Mouse (Mus musculus) stomach, postnatal 0 days (tissue): ENCODE data around the gene Abcc1. TPM values are rescaled to one million over a fixed set of nuclear protein-coding genes. Genes with fewer than 3 reads are reported as not detected.

Experiments used
- ATAC-seq: fragments of 200-750 bp; cut with Nextera tagmentation; 2 replicates; pipeline ENCODE4 v1.8.0; 2017; ENCODE audit not compliant: low FRiP score, low TSS enrichment
- DNase-seq: peaks from one replicate; pipeline ENCODE4 v3.0.0-alpha.2; 2016; ENCODE audit warnings: low spot score
- H3K27ac ChIP-seq: fragments of 300-500 bp; sonication (generic); replicated peaks from 2 replicates; pipeline ENCODE4 v1.5.1; 2014; ENCODE audit warnings: mild to moderate bottlenecking, control low read depth
- H3K27me3 ChIP-seq: fragments of 300-500 bp; sonication (generic); 2 replicates; pipeline ENCODE4 v1.6.1; 2014; ENCODE audit warnings: low read length; ENCODE audit not compliant: control insufficient read depth, insufficient read depth
- H3K36me3 ChIP-seq: fragments of 300-500 bp; sonication (generic); 2 replicates; pipeline ENCODE4 v1.6.1; 2014; ENCODE audit warnings: low read length, mixed read lengths; ENCODE audit not compliant: control insufficient read depth, insufficient read depth
- H3K4me1 ChIP-seq: fragments of 300-500 bp; sonication (generic); replicated peaks from 2 replicates; pipeline ENCODE4 v1.6.1; 2014; ENCODE audit warnings: antibody characterized with exemption; ENCODE audit not compliant: control insufficient read depth, insufficient read depth
- H3K4me2 ChIP-seq: fragments of 300-500 bp; sonication (generic); replicated peaks from 2 replicates; pipeline ENCODE4 v1.6.1; 2014; ENCODE audit warnings: low read depth, mild to moderate bottlenecking, control low read depth, moderate library complexity
- H3K4me3 ChIP-seq: fragments of 300-500 bp; sonication (generic); 2 replicates; pipeline ENCODE4 v1.5.1; 2014; ENCODE audit warnings: low read depth, low read length, control low read depth
- H3K9ac ChIP-seq: fragments of 300-500 bp; sonication (generic); 2 replicates; pipeline ENCODE4 v1.6.1; 2014; ENCODE audit warnings: mild to moderate bottlenecking, low read length, control low read depth, mixed read lengths
- H3K9me3 ChIP-seq: fragments of 300-500 bp; sonication (generic); 2 replicates; pipeline ENCODE4 v1.6.1; 2016; ENCODE audit warnings: low read length; ENCODE audit not compliant: control insufficient read depth
- CTCF ChIP-seq: IDR thresholded peaks from 2 replicates; pipeline ENCODE4 v1.5.1; 2016; ENCODE audit warnings: antibody characterized with exemption, low read depth, mild to moderate bottlenecking, moderate library complexity
- EP300 ChIP-seq: optimal IDR thresholded peaks from 2 replicates; pipeline ENCODE3; 2016; ENCODE audit warnings: antibody characterized with exemption
- WGBS: fragments of 180-500 bp; shearing (Covaris S2); extraction: QIAGEN DNeasy Blood & Tissue Kit; methylation state at CpG from one replicate; pipeline ENCODE4 v1.1.7; 2014; 5-methylcytosine and 5-hydroxymethylcytosine counted together
- polyA plus RNA-seq: library from polyadenylated mRNA; unstranded; fragments of >200 nt; fragmentation: Nextera tagmentation; extraction: Ambion mirVana; gene quantifications from 2 replicates; pipeline ENCODE4 v1.2.1, GENCODE M21; 2015

Gene Abcc1
- polyA plus RNA-seq: 7.0 and 7.1 TPM in 2 replicates

GRCm38 (mm10) chr16:14361362-14362098 lies at the start of gene Abcc1:
Abcc1 (plus strand) TSS chr16:14361558.
- H3K4me2 ChIP-seq: peak within 1 kb of the TSS; percentile 66
- peak within 1 kb of the TSS; percentile 69 for H3K27ac ChIP-seq
- H3K36me3 ChIP-seq: no peaks in the 10 kb centered on the region
- TF ChIP-seq CTCF: peak; percentile 43
- TF ChIP-seq EP300: no peak
- ATAC-seq: peak; percentile 96
- peak; percentile 89 for DNase-seq
- H3K27me3 ChIP-seq: no peaks in the 10 kb centered on the region
- no peaks in the 10 kb centered on the region for H3K9me3 ChIP-seq
- H3K4me3 ChIP-seq: peak within 1 kb of the TSS; percentile 77
- H3K9ac ChIP-seq: peak within 1 kb of the TSS; percentile 88
- H3K4me1 ChIP-seq: peaks cover 10% of the 10 kb centered on the region
- WGBS: under 1% methylated on average over 50 of the region's 64 CpGs

DNA sequence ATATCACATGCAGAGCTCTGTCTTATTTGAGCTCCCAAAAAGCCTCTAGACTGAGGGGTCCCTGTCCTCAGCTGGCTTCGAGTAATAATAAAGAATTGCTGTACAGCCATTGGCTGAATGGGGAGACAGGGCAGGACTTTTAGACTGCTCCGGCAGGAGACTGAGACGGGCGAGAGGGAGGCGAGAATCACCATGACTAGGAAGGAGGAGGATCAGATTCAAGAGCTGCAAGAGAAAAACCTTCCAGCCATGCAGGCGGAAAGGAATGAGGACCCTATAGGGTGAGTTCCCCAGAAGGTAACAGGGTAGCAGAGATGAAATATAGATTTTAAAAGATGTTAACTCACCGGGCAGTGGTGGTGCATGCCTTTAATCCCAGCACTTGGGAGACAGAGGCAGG lies 48.4 kb upstream of the Abcc1 start:
- ATAC-seq: no peak
- Histone ChIP-seq H3K9me3 (no peaks in the 10 kb centered on the region), H3K4me3 (no peak overlapping the region), H3K4me2 (no peak overlapping the region), H3K27ac (no peak overlapping the region), H3K27me3 (no peaks in the 10 kb centered on the region), H3K9ac (no peak overlapping the region), H3K4me1 (no peaks in the 10 kb centered on the region), H3K36me3 (peaks cover 3% of the 10 kb centered on the region; the same call in 1 of the 2 replicates)
- TF ChIP-seq CTCF (no peak), EP300 (no peak)
- WGBS: 92% methylated on average over 7 of the region's 7 CpGs
- no peak for DNase-seq

DNA sequence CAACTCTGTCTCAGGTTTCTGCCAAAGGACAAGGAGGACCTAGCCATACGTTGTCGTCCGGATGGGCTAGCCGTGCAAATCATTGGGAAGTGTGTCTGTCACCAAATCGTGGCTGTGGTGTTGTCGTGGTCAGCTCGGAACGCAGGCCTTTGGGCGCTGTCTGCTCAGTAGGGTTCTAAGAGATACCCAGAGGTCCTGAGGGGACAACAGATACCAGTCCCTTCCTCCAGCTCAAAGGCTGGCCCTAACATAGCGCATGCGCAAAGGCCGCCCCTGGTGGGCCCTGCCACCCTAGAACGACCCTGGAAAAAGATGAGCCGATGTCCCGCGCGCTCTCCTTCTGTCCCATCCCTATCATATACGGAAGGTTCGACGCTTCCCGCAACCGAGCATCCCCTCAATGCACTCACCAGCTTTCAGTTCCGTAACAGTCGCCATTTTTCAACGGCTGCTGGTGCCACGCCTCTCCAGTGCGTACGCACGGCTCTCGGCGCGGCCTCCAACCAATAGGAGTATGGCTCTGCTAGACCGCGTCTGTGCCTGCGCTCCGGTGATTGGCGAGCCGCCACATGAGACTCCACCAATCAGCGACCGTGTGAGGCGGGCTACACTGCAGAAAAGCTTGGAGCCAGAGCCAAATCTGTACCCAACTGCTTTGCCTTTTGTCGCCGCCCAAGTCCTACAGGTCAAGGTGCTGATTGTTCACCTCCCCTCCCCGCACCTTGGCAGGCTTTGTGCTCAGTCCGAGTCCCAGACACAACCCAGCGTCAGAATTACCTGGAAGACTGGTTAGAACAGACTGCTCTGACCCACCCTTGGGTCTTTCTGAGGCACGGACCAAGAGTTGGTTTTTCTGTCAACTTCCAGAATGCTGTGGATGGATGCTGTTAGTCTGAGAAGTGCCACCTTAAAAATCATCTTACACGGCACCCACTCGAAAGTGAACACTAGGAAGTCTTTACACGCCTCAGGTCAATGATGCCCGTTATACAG lies 44.2 kb upstream of the Abcc1 start, which contains the start of gene Fopnl:
Fopnl (minus strand) TSS at position 522 of the 993 bp plus-strand sequence.
- Histone ChIP-seq H3K36me3 (no peaks in the 10 kb centered on the region), H3K9me3 (no peaks in the 10 kb centered on the region), H3K4me3 (peak within 1 kb of the TSS; percentile 83), H3K27me3 (no peaks in the 10 kb centered on the region), H3K4me1 (no peaks in the 10 kb centered on the region), H3K4me2 (peak within 1 kb of the TSS; percentile 74), H3K9ac (peak within 1 kb of the TSS; percentile 82), H3K27ac (peak within 1 kb of the TSS; percentile 86)
- peak; percentile 100 for ATAC-seq
- WGBS: 3% methylated on average over 51 of the region's 51 CpGs
- TF ChIP-seq CTCF: peak; percentile 7; the same call in 1 of the 2 replicates
- TF ChIP-seq EP300: no peak
- DNase-seq: peak; percentile 98

GRCm38 (mm10) chr16:14319681-14320080 lies 41.7 kb upstream of the Abcc1 start:
- Histone ChIP-seq H3K27ac (no peak overlapping the region), H3K4me1 (no peaks in the 10 kb centered on the region), H3K4me3 (no peak overlapping the region), H3K36me3 (no peaks in the 10 kb centered on the region), H3K4me2 (no peak overlapping the region), H3K27me3 (no peaks in the 10 kb centered on the region), H3K9me3 (no peaks in the 10 kb centered on the region), H3K9ac (no peak overlapping the region)
- TF ChIP-seq CTCF: no peak
- no peak for TF ChIP-seq EP300
- 70% methylated on average over 3 of the region's 3 CpGs for WGBS
- DNase-seq (peak; percentile 51), ATAC-seq (no peak)

- no peaks in the 10 kb centered on the region for H3K4me1 ChIP-seq
- H3K27me3 ChIP-seq: no peaks in the 10 kb centered on the region
- ATAC-seq: no peak
These were observed 40.9 kb upstream of the Abcc1 start for GRCm38 (mm10) chr16:14320494-14320893.

More at GRCm38 (mm10) chr16:14320494-14320893, 40.9 kb upstream of the Abcc1 start:
- 42% methylated on average over 1 of the region's 1 CpGs for WGBS
- DNase-seq: no peak
- TF ChIP-seq CTCF: no peak
- TF ChIP-seq EP300: no peak
- no peak overlapping the region for H3K4me2 ChIP-seq
- H3K27ac ChIP-seq: no peak overlapping the region
- H3K9ac ChIP-seq: no peak overlapping the region
- no peak overlapping the region for H3K4me3 ChIP-seq
- no peaks in the 10 kb centered on the region for H3K9me3 ChIP-seq
- no peaks in the 10 kb centered on the region for H3K36me3 ChIP-seq
